Mouse (Mus musculus) 416B (cell line): ENCODE measurements around the gene Gna11.

Source experiments
- DNase-seq: peaks from one replicate; pipeline ENCODE4 v3.0.0; 2011; ENCODE audit warnings: low read depth

Gene Gna11

GRCm38 (mm10) chr10:81545161-81545747 is at the start of gene Gna11:
Gene Gna11 (minus strand): TSS chr10:81545190.
- peak; percentile 98 for DNase-seq

- DNase-seq, result no peak
These were observed 48.9 kb upstream of the Gna11 start for GRCm38 (mm10) chr10:81593935-81594334.

GRCm38 (mm10) chr10:81593223-81593622 is 48.2 kb upstream of the Gna11 start:
- DNase-seq, result no peak

- DNase-seq, result no peak
These were observed 47.6 kb upstream of the Gna11 start for GRCm38 (mm10) chr10:81592631-81593030.

GRCm38 (mm10) chr10:81591846-81592245 is 46.9 kb upstream of the Gna11 start:
- no peak for DNase-seq

- no peak for DNase-seq
These were observed 43.7 kb upstream of the Gna11 start for GRCm38 (mm10) chr10:81588739-81589138.

GRCm38 (mm10) chr10:81583347-81583746 is 38.4 kb upstream of the Gna11 start:
- DNase-seq, result no peak

- peak; percentile 91 for DNase-seq
These were observed 35.6 kb upstream of the Gna11 start for GRCm38 (mm10) chr10:81580441-81581070.

- DNase-seq, result peak; percentile 50
These were observed 35.0 kb upstream of the Gna11 start for GRCm38 (mm10) chr10:81579967-81580366.

- DNase-seq, result no peak
These were observed 30.7 kb upstream of the Gna11 start for GRCm38 (mm10) chr10:81575695-81576094.

GRCm38 (mm10) chr10:81575208-81575631 is 30.2 kb upstream of the Gna11 start:
- DNase-seq, result no peak

GRCm38 (mm10) chr10:81574081-81575056 is 29.4 kb upstream of the Gna11 start, which contains the start of gene Tle2:
Gene Tle2 (plus strand): TSS chr10:81574561.
- no peak for DNase-seq

- DNase-seq, result no peak
These were observed 28.0 kb upstream of the Gna11 start for GRCm38 (mm10) chr10:81572975-81573374.

GRCm38 (mm10) chr10:81572133-81572671 is 27.2 kb upstream of the Gna11 start:
- no peak for DNase-seq

- peak; percentile 99 for DNase-seq
These were observed 26.5 kb upstream of the Gna11 start for GRCm38 (mm10) chr10:81571501-81571876.

- DNase-seq, result peak; percentile 90
These were observed 26.0 kb upstream of the Gna11 start for GRCm38 (mm10) chr10:81570831-81571500.

- DNase-seq, result no peak
These were observed 25.3 kb upstream of the Gna11 start for GRCm38 (mm10) chr10:81570238-81570800.

GRCm38 (mm10) chr10:81569507-81570237 is 24.7 kb upstream of the Gna11 start:
- DNase-seq, result no peak

- peak; percentile 89 for DNase-seq
These were observed 23.6 kb upstream of the Gna11 start for GRCm38 (mm10) chr10:81568381-81569191.
